Mouse (Mus musculus): ENCODE results near the gene Tmem87b.

Gene Tmem87b

GRCm38 (mm10) chr2:128887866-128888550, 70.1 kb downstream of the Tmem87b start:
- in situ Hi-C loops (cut with MboI), result no loop called here

- in situ Hi-C loops (cut with MboI), result no loop called here
These were observed 72.9 kb downstream of the Tmem87b start for GRCm38 (mm10) chr2:128890661-128891335.

GRCm38 (mm10) chr2:128892180-128892721, 74.3 kb downstream of the Tmem87b start:
- in situ Hi-C loops (cut with MboI), result no loop called here

GRCm38 (mm10) chr2:128902843-128903242, 84.9 kb downstream of the Tmem87b start:
- in situ Hi-C loops (cut with MboI), result no loop called here

- in situ Hi-C loops (cut with MboI), result no loop called here
These were observed 85.7 kb downstream of the Tmem87b start for GRCm38 (mm10) chr2:128903661-128904060.
